Mouse (Mus musculus): ENCODE results near the gene Gm5269. TPM values are rescaled to one million over a fixed set of nuclear protein-coding genes. Genes with fewer than 3 reads are reported as not detected.

The Gm5269 gene
- polyA plus RNA-seq, 2 experiments: 0.25 TPM; not detected in 1

- DNase-seq (ENCODE audit: low read depth in 3 of 3, low spot score in 3 of 3) (no peak), ATAC-seq (ENCODE audit: insufficient read depth) (no peak)
- Histone ChIP-seq H3K9ac (replicated peaks) (no peak overlapping the region), H3K27me3 (ENCODE audit: control insufficient read depth, insufficient read depth, low read length) (no peaks in the 10 kb centered on the region), H3K36me3 (replicated peaks; ENCODE audit: control insufficient read depth, insufficient read depth, low read depth) (no peaks in the 10 kb centered on the region), H3K27ac (no peak overlapping the region), H3K4me2 (ENCODE audit: low read depth) (no peak overlapping the region), H3K4me1 (replicated peaks; ENCODE audit: control insufficient read depth in 2 of 2, insufficient read depth in 2 of 2, low read length in 1 of 2) (no peaks in the 10 kb centered on the region), H3K4me3 (ENCODE audit: insufficient read depth in 1 of 2, low read depth in 2 of 2, low read length in 2 of 2) (no peak overlapping the region), H3K9me3 (ENCODE audit: control insufficient read depth, low read length) (no peaks in the 10 kb centered on the region)
- WGBS (ENCODE audit: insufficient replicate concordance): 24% methylated on average over 1 of the region's 1 CpGs
- TF ChIP-seq EP300 (IDR thresholded peaks at IDR 0.05; ENCODE audit: low read depth) (no peak), CTCF (IDR thresholded peaks at IDR 0.05; ENCODE audit: low read depth) (no peak)
Observed at GRCm38 (mm10) chr1:45898044-45898443, 8.0 kb upstream of the Gm5269 start.

- Histone ChIP-seq H3K36me3 (replicated peaks; ENCODE audit: control insufficient read depth, insufficient read depth, low read depth) (no peaks in the 10 kb centered on the region), H3K4me2 (ENCODE audit: low read depth) (no peak overlapping the region), H3K4me3 (ENCODE audit: insufficient read depth in 1 of 2, low read depth in 2 of 2, low read length in 2 of 2) (no peak overlapping the region), H3K4me1 (replicated peaks; ENCODE audit: control insufficient read depth in 2 of 2, insufficient read depth in 2 of 2, low read length in 1 of 2) (no peaks in the 10 kb centered on the region), H3K9me3 (ENCODE audit: control insufficient read depth, low read length) (no peaks in the 10 kb centered on the region), H3K27me3 (ENCODE audit: control insufficient read depth, insufficient read depth, low read length) (no peaks in the 10 kb centered on the region; the same call in 1 of the 2 replicates), H3K27ac (no peak overlapping the region), H3K9ac (replicated peaks) (no peak overlapping the region)
- no peak for TF ChIP-seq EP300 (IDR thresholded peaks at IDR 0.05; ENCODE audit: low read depth)
- no peak for TF ChIP-seq CTCF (IDR thresholded peaks at IDR 0.05; ENCODE audit: low read depth)
- ATAC-seq (ENCODE audit: insufficient read depth) (no peak), DNase-seq (ENCODE audit: low read depth in 3 of 3, low spot score in 3 of 3) (no peak)
- 69% methylated on average over 6 of the region's 6 CpGs for WGBS (ENCODE audit: insufficient replicate concordance)
Observed at GRCm38 (mm10) chr1:45894168-45894912, 4.3 kb upstream of the Gm5269 start.

GRCm38 (mm10) chr1:45891986-45892385 is 1.9 kb upstream of the Gm5269 start:
- TF ChIP-seq CTCF (IDR thresholded peaks at IDR 0.05; ENCODE audit: low read depth): no peak
- no peak for TF ChIP-seq EP300 (IDR thresholded peaks at IDR 0.05; ENCODE audit: low read depth)
- Histone ChIP-seq H3K27ac (no peak overlapping the region), H3K9me3 (ENCODE audit: control insufficient read depth, low read length) (no peaks in the 10 kb centered on the region), H3K9ac (replicated peaks) (no peak overlapping the region), H3K36me3 (replicated peaks; ENCODE audit: control insufficient read depth, insufficient read depth, low read depth) (no peaks in the 10 kb centered on the region), H3K27me3 (ENCODE audit: control insufficient read depth, insufficient read depth, low read length) (no peaks in the 10 kb centered on the region; the same call in 1 of the 2 replicates), H3K4me2 (ENCODE audit: low read depth) (no peak overlapping the region), H3K4me3 (ENCODE audit: insufficient read depth in 1 of 2, low read depth in 2 of 2, low read length in 2 of 2) (no peak overlapping the region), H3K4me1 (replicated peaks; ENCODE audit: control insufficient read depth in 2 of 2, insufficient read depth in 2 of 2, low read length in 1 of 2) (no peaks in the 10 kb centered on the region)
- ATAC-seq (ENCODE audit: insufficient read depth): no peak
- DNase-seq (ENCODE audit: low read depth in 3 of 3, low spot score in 3 of 3): no peak
- 15% methylated on average over 2 of the region's 2 CpGs for WGBS (ENCODE audit: insufficient replicate concordance)

- WGBS (ENCODE audit: insufficient replicate concordance): 69% methylated on average over 9 of the region's 9 CpGs
- no peaks in the 10 kb centered on the region for H3K9me3 ChIP-seq (ENCODE audit: control insufficient read depth, low read length)
- H3K4me1 ChIP-seq (replicated peaks; ENCODE audit: control insufficient read depth in 2 of 2, insufficient read depth in 2 of 2, low read length in 1 of 2): no peaks in the 10 kb centered on the region
- no peak for ATAC-seq (ENCODE audit: insufficient read depth)
- no peak for DNase-seq (ENCODE audit: low read depth in 3 of 3, low spot score in 3 of 3)
- TF ChIP-seq CTCF (IDR thresholded peaks at IDR 0.05; ENCODE audit: low read depth) (no peak), EP300 (IDR thresholded peaks at IDR 0.05; ENCODE audit: low read depth) (no peak)
- no peak overlapping the region for H3K9ac ChIP-seq (replicated peaks)
- no peak overlapping the region for H3K4me2 ChIP-seq (ENCODE audit: low read depth)
- no peak overlapping the region for H3K4me3 ChIP-seq (ENCODE audit: insufficient read depth in 1 of 2, low read depth in 2 of 2, low read length in 2 of 2)
- H3K27me3 ChIP-seq (ENCODE audit: control insufficient read depth, insufficient read depth, low read length): no peaks in the 10 kb centered on the region; the same call in 1 of the 2 replicates
- no peaks in the 10 kb centered on the region for H3K36me3 ChIP-seq (replicated peaks; ENCODE audit: control insufficient read depth, insufficient read depth, low read depth)
- H3K27ac ChIP-seq: no peak overlapping the region
Observed at GRCm38 (mm10) chr1:45886800-45887199, 3.3 kb downstream of the Gm5269 start.

- H3K36me3 ChIP-seq (replicated peaks; ENCODE audit: control insufficient read depth, insufficient read depth, low read depth): no peaks in the 10 kb centered on the region
- ATAC-seq (ENCODE audit: insufficient read depth) (no peak), DNase-seq (ENCODE audit: low read depth in 3 of 3, low spot score in 3 of 3) (no peak)
- no peaks in the 10 kb centered on the region for H3K9me3 ChIP-seq (ENCODE audit: control insufficient read depth, low read length)
- no peaks in the 10 kb centered on the region for H3K27me3 ChIP-seq (ENCODE audit: control insufficient read depth, insufficient read depth, low read length)
- H3K4me3 ChIP-seq (ENCODE audit: insufficient read depth in 1 of 2, low read depth in 2 of 2, low read length in 2 of 2): no peak overlapping the region
- H3K27ac ChIP-seq: no peak overlapping the region
- no peak overlapping the region for H3K4me2 ChIP-seq (ENCODE audit: low read depth)
- H3K4me1 ChIP-seq (replicated peaks; ENCODE audit: control insufficient read depth in 2 of 2, insufficient read depth in 2 of 2, low read length in 1 of 2): 0 out of 4 replicates have a peak, but pooled peaks cover 0 to 3% of the 10 kb centered on the region in 2 experiments
- no peak overlapping the region for H3K9ac ChIP-seq (replicated peaks)
- TF ChIP-seq CTCF (IDR thresholded peaks at IDR 0.05; ENCODE audit: low read depth) (no peak), EP300 (IDR thresholded peaks at IDR 0.05; ENCODE audit: low read depth) (no peak)
Observed at GRCm38 (mm10) chr1:45883378-45883777, 6.7 kb downstream of the Gm5269 start.

Data from liver, embryonic 14.5 days (tissue).